Mouse (Mus musculus) liver, embryonic 14.5 days (tissue): ENCODE measurements around the gene Tapbp. TPM values are rescaled to one million over a fixed set of nuclear protein-coding genes. Genes with fewer than 3 reads are reported as not detected.
A peak's percentile ranks its signal among the peaks of the same experiment; 100 is the strongest.

Experiments
- ATAC-seq: fragments of 200-750 bp; cut with Nextera tagmentation; 2 replicates; pipeline ENCODE4 v1.8.0; 2017; ENCODE audit warnings: moderate number of reproducible peaks, mild to moderate bottlenecking, moderate library complexity; ENCODE audit not compliant: insufficient read depth
- DNase-seq, 3 experiments: peaks; one replicate each; pipeline ENCODE4 v3.0.0-alpha.2; 2012 to 2013; ENCODE audit warnings: low read depth in 3 of 3, low spot score in 3 of 3
- H3K27ac ChIP-seq: fragments of 300-500 bp; sonication (generic); 2 replicates; pipeline ENCODE4 v1.5.1; 2014; ENCODE audit warnings: moderate library complexity, mild to moderate bottlenecking, control low read depth, inconsistent platforms
- H3K27me3 ChIP-seq: fragments of 300-500 bp; sonication (generic); 2 replicates; pipeline ENCODE4 v1.6.1; 2014; ENCODE audit warnings: mild to moderate bottlenecking, low read length, moderate library complexity; ENCODE audit not compliant: control insufficient read depth, insufficient read depth
- H3K36me3 ChIP-seq: fragments of 300-500 bp; sonication (generic); replicated peaks from 2 replicates; pipeline ENCODE4 v1.6.1; 2014; ENCODE audit warnings: low read depth; ENCODE audit not compliant: control insufficient read depth, insufficient read depth
- H3K4me1 ChIP-seq, 2 experiments: fragments of 200-500 bp in 1 of 2; fragments of 300-500 bp in 1 of 2; sonication (generic) in 1 of 2; replicated peaks; 2 replicates each; pipeline ENCODE4 v1.6.1; 2012 to 2014; ENCODE audit warnings: antibody characterized with exemption in 1 of 2, inconsistent platforms in 1 of 2, low read length in 1 of 2; ENCODE audit not compliant: control insufficient read depth in 2 of 2, insufficient read depth in 2 of 2
- H3K4me2 ChIP-seq: fragments of 300-500 bp; sonication (generic); 2 replicates; pipeline ENCODE4 v1.6.1; 2014; ENCODE audit warnings: low read depth, mild to moderate bottlenecking, control low read depth, moderate library complexity
- H3K4me3 ChIP-seq, 2 experiments: fragments of 200-500 bp in 1 of 2; fragments of 300-500 bp in 1 of 2; sonication (generic) in 1 of 2; 2 replicates each; pipeline ENCODE4 v1.5.1; 2012 to 2014; ENCODE audit warnings: low read depth in 2 of 2, low read length in 2 of 2, mild to moderate bottlenecking in 2 of 2, control low read depth in 1 of 2, inconsistent platforms in 1 of 2, moderate library complexity in 1 of 2; ENCODE audit not compliant: insufficient read depth in 1 of 2
- H3K9ac ChIP-seq: fragments of 300-500 bp; sonication (generic); replicated peaks from 2 replicates; pipeline ENCODE4 v1.6.1; 2014; ENCODE audit warnings: mild to moderate bottlenecking, control low read depth, moderate library complexity
- H3K9me3 ChIP-seq: fragments of 300-500 bp; sonication (generic); 2 replicates; pipeline ENCODE4 v1.6.1; 2016; ENCODE audit warnings: low read length, mixed read lengths; ENCODE audit not compliant: control insufficient read depth
- CTCF ChIP-seq: IDR thresholded peaks from 2 replicates; pipeline ENCODE4 v1.5.1; 2016; ENCODE audit warnings: antibody characterized with exemption, low read depth, control low read depth
- EP300 ChIP-seq: IDR thresholded peaks from 2 replicates; pipeline ENCODE4 v1.6.1; 2016; ENCODE audit warnings: antibody characterized with exemption, low read depth
- WGBS: fragments of 180-500 bp; shearing (Covaris S2); extraction: QIAGEN DNeasy Blood & Tissue Kit; methylation state at CpG from one replicate; pipeline ENCODE4 v1.1.7; 2014; ENCODE audit not compliant: insufficient replicate concordance; 5-methylcytosine and 5-hydroxymethylcytosine counted together
- polyA plus RNA-seq, 2 experiments: library from polyadenylated mRNA; depleted of rRNA in 1 of 2; stranded (reverse) in 1 of 2; unstranded in 1 of 2; fragments of >200 nt; fragmentation: Nextera tagmentation in 1 of 2; extraction: Ambion mirVana in 1 of 2; gene quantifications; 2 replicates each; pipeline versions ENCODE4 v1.2.1 to v1.2.3; 2012 to 2014

The Tapbp gene
- polyA plus RNA-seq, 2 experiments = 10.6 to 24.0 TPM

- DNase-seq (no peak), ATAC-seq (no peak; the same call in 1 of the 2 replicates)
- Histone ChIP-seq H3K4me2 (peak overlapping the region; percentile 75), H3K36me3 (peaks cover 32% of the 10 kb centered on the region), H3K9ac (peak overlapping the region; percentile 68), H3K27ac (peak overlapping the region; percentile 71), H3K4me1 (peaks cover 10 to 18% of the 10 kb centered on the region in 2 experiments), H3K9me3 (peaks cover 5% of the 10 kb centered on the region), H3K27me3 (no peaks in the 10 kb centered on the region), H3K4me3 (peak overlapping the region; percentile 71 to 86)
- TF ChIP-seq EP300 (no peak), CTCF (no peak)
- 6% methylated on average over 15 of the region's 20 CpGs for WGBS
Observed at GRCm38 (mm10) chr17:33916294-33916693, 595 bp downstream of the Tapbp start.

GRCm38 (mm10) chr17:33916847-33917655 is 1.4 kb downstream of the Tapbp start:
- Histone ChIP-seq H3K4me2 (peak overlapping the region; percentile 75), H3K36me3 (peaks cover 26% of the 10 kb centered on the region), H3K9me3 (peaks cover 5% of the 10 kb centered on the region), H3K4me1 (peaks cover 10 to 18% of the 10 kb centered on the region in 2 experiments), H3K27ac (no peak overlapping the region), H3K9ac (no peak overlapping the region), H3K27me3 (no peaks in the 10 kb centered on the region), H3K4me3 (peak overlapping the region; percentile 21 to 71; a peak in 3 of 4 replicates)
- TF ChIP-seq EP300 (no peak), CTCF (no peak)
- WGBS = 86% methylated on average over 31 of the region's 31 CpGs
- DNase-seq = no peak
- no peak for ATAC-seq

- WGBS = 84% methylated on average over 18 of the region's 18 CpGs
- peaks cover 10 to 18% of the 10 kb centered on the region in 2 experiments for H3K4me1 ChIP-seq
- TF ChIP-seq EP300 = no peak
- no peak for TF ChIP-seq CTCF
- DNase-seq (no peak), ATAC-seq (no peak)
- H3K9me3 ChIP-seq = peaks cover 5% of the 10 kb centered on the region
- no peak overlapping the region for H3K9ac ChIP-seq
- peak overlapping the region in 1 of 2 experiments; percentile 0; a peak in 1 of 4 replicates for H3K4me3 ChIP-seq
- H3K36me3 ChIP-seq = peaks cover 20% of the 10 kb centered on the region
- no peak overlapping the region for H3K4me2 ChIP-seq
- no peaks in the 10 kb centered on the region for H3K27me3 ChIP-seq
- no peak overlapping the region for H3K27ac ChIP-seq
Observed at GRCm38 (mm10) chr17:33917656-33918292, 2.1 kb downstream of the Tapbp start.

- TF ChIP-seq EP300 = no peak
- TF ChIP-seq CTCF = no peak
- H3K9ac ChIP-seq = peak overlapping the region; percentile 84
- peaks cover 10 to 18% of the 10 kb centered on the region in 2 experiments for H3K4me1 ChIP-seq
- H3K27me3 ChIP-seq = no peaks in the 10 kb centered on the region
- ATAC-seq = peak; percentile 2; the same call in 1 of the 2 replicates
- WGBS = 50% methylated on average over 37 of the region's 37 CpGs
- peak overlapping the region; percentile 77 to 92 for H3K4me3 ChIP-seq
- no peak for DNase-seq
- peak overlapping the region; percentile 78 for H3K27ac ChIP-seq
- peaks cover 14% of the 10 kb centered on the region for H3K36me3 ChIP-seq
- H3K9me3 ChIP-seq = peaks cover 5% of the 10 kb centered on the region
- peak overlapping the region; percentile 88 for H3K4me2 ChIP-seq
Observed at GRCm38 (mm10) chr17:33918293-33919203, 2.8 kb downstream of the Tapbp start.
